Mouse (Mus musculus): ENCODE measurements around the gene Hrh3.

Hrh3 gene

DNA sequence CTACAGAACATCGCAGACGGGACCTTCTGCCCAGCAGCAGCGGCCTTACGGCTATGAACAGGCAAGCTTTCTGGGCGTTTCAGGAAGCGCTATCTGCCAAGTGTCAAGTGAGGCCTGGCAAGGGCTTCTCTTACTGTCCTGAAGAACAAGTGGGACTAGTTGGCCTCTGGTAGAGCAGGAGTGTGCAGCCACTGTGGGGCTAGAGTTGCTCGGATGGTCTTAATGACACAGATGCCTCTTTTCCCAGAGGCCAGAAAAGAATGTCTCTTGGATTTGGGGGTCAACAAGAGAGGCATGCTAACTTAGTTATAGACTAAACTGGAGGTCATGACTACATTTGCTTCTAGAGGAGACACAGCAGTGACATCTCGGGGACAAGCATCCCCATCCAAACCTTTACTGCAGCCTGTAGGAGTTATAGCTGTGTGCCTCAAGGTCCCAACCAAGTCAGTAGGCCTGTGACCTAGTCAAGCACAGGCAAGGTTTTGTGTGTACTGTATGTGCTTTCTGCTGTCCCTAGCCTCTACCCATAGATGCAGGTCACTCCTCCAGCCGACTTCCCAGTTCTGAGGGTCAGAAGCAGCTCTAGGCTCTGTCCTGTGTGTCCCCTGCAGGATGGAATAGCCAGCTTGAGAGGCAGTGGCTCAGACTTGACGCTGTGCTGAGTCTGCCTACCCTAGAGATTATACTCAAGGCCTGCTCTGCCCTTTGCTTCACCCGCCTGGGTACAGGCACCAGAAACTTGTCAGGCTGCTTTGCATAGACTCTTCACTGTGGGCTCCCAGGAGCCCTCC is 40.8 kb downstream of the Hrh3 start:
- DNase-seq (ENCODE audit: low read depth in 2 of 2, low spot score in 2 of 2) = no peak

- no peak for DNase-seq (ENCODE audit: low read depth in 2 of 2, low spot score in 2 of 2)
Measured at GRCm38 (mm10) chr2:180053001-180053400, 51.3 kb downstream of the Hrh3 start.

GRCm38 (mm10) chr2:180051986-180052733 is 52.1 kb downstream of the Hrh3 start:
- no peak for DNase-seq (ENCODE audit: low read depth in 2 of 2, low spot score in 2 of 2)

DNA sequence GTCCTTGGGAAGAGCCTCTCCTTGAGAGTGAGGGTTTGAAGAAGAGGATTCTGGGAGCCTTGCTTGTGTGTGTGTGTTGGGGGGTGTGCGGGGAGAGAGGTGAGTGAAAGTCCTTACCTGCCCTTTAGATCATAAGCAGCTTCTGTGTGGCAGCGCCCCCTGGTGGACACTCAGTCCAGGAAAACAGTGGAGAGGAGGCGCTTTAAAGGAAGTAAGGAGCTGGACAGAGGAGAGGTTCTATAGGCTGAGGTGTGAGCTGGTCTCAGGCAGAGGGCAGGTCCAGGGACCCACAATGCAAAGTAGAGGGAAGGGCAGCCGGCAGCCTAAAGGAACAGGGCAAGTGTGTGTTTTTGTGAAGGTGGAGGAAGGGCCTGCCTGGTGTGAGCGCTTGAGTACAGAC is 53.3 kb downstream of the Hrh3 start:
- DNase-seq (ENCODE audit: low read depth in 2 of 2, low spot score in 2 of 2) = peak; percentile 81 to 84

Measured in CD8-positive naive resting alpha-beta T cell, adult 2 months (primary cell).